1 mouse cellular context compared by ENCODE assay signal in genomic region chr11:70605024-70605566, GRCm38 (mm10).
TF ChIP-seq lines count a peak whose summit lies in the region.

No protein-coding gene starts in this region.

TF ChIP-seq in CH12.LX, 34 proteins besides CTCF, POLR2A, EP300 and RAD21 (continued from another document):
- peak; percentile 63 for TF ChIP-seq IRF4 (IDR thresholded peaks at IDR 0.05; ENCODE audit: low read depth, low read length)
- peak; percentile 66; the same call in 1 of the 2 replicates for TF ChIP-seq NELFE (IDR thresholded peaks at IDR 0.05; ENCODE audit: low read depth, low read length)
- no peak for TF ChIP-seq POLR2AphosphoS2 (IDR thresholded peaks at IDR 0.05; ENCODE audit: low read depth, low read length)
